Mouse (Mus musculus) embryonic facial prominence, embryonic 15.5 days (tissue): Measurements from ENCODE around the gene Fbxo17. TPM values are rescaled to one million over a fixed set of nuclear protein-coding genes. Genes with fewer than 3 reads are reported as not detected.

ENCODE experiments used
- ATAC-seq: fragments of 200-750 bp; cut with Nextera tagmentation; 2 replicates; pipeline ENCODE4 v1.8.0; 2017; ENCODE audit warnings: low read depth, moderate TSS enrichment; ENCODE audit not compliant: insufficient number of reproducible peaks, low FRiP score, low TSS enrichment
- H3K27ac ChIP-seq: fragments of 300-500 bp; sonication (generic); replicated peaks from 2 replicates; pipeline ENCODE4 v1.5.1; 2015; ENCODE audit warnings: mild to moderate bottlenecking, inconsistent platforms
- H3K27me3 ChIP-seq: fragments of 300-500 bp; sonication (generic); 2 replicates; pipeline ENCODE4 v1.6.1; 2015; ENCODE audit warnings: inconsistent platforms
- H3K36me3 ChIP-seq: fragments of 300-500 bp; sonication (generic); 2 replicates; pipeline ENCODE4 v1.6.1; 2015; ENCODE audit warnings: mild to moderate bottlenecking, inconsistent platforms
- H3K4me1 ChIP-seq: fragments of 300-500 bp; sonication (generic); 2 replicates; pipeline ENCODE4 v1.6.1; 2015; ENCODE audit warnings: inconsistent platforms
- H3K4me2 ChIP-seq: fragments of 300-500 bp; sonication (generic); replicated peaks from 2 replicates; pipeline ENCODE4 v1.6.1; 2015; ENCODE audit warnings: mild to moderate bottlenecking, inconsistent platforms
- H3K4me3 ChIP-seq: fragments of 300-500 bp; sonication (generic); replicated peaks from 2 replicates; pipeline ENCODE4 v1.5.1; 2015; ENCODE audit warnings: mild to moderate bottlenecking, inconsistent platforms
- H3K9ac ChIP-seq: fragments of 300-500 bp; sonication (generic); 2 replicates; pipeline ENCODE4 v1.6.1; 2015; ENCODE audit warnings: inconsistent platforms
- H3K9me3 ChIP-seq: fragments of 300-500 bp; sonication (generic); replicated peaks from 2 replicates; pipeline ENCODE4 v1.6.1; 2016; ENCODE audit warnings: inconsistent platforms
- WGBS: fragments of 180-500 bp; shearing (Covaris S2); methylation state at CpG from one replicate; pipeline ENCODE4 v1.1.7; 2015; 5-methylcytosine and 5-hydroxymethylcytosine counted together
- polyA plus RNA-seq: library from polyadenylated mRNA; unstranded; fragments of >200 nt; fragmentation: Nextera tagmentation; extraction: Ambion mirVana; gene quantifications from 2 replicates; pipeline ENCODE4 v1.2.1, GENCODE M21; 2015

Gene Fbxo17
- polyA plus RNA-seq, 1 experiment from 2014 or later = 32.3 TPM

DNA sequence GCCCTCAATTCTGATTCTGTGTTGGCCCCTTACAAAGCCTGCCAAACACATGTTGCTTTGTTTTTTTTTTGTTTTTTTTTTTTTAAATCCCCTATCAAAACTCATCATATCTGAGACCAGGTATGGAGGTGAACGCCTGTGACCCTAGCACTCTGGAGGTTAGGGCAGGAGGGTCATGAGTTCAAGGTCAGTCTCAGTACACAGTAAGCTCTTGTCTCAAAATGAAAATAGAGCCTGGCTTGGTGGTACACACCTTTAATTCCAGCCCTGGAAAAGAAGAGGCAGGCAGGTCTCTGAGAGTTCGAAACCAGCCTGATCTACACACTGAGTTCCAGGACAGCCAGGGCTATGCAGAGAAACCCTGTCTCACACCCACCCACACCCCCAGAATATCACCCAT, 3.0 kb downstream of the Fbxo17 start:
- Histone ChIP-seq H3K4me2 (no peak overlapping the region), H3K36me3 (peaks cover 2% of the 10 kb centered on the region; the same call in 1 of the 2 replicates), H3K4me1 (peaks cover 16% of the 10 kb centered on the region), H3K9me3 (no peaks in the 10 kb centered on the region), H3K27me3 (no peaks in the 10 kb centered on the region), H3K4me3 (no peak overlapping the region), H3K9ac (no peak overlapping the region), H3K27ac (no peak overlapping the region)
- ATAC-seq = no peak
- WGBS = 85% methylated on average over 2 of the region's 2 CpGs

- Histone ChIP-seq H3K4me3 (no peak overlapping the region), H3K9ac (no peak overlapping the region), H3K9me3 (no peaks in the 10 kb centered on the region), H3K27me3 (no peaks in the 10 kb centered on the region), H3K27ac (peak overlapping the region; percentile 13; the same call in 1 of the 2 replicates), H3K4me2 (no peak overlapping the region), H3K4me1 (peaks cover 12% of the 10 kb centered on the region), H3K36me3 (peaks cover 7% of the 10 kb centered on the region)
- WGBS = 44% methylated on average over 3 of the region's 3 CpGs
- peak; percentile 77 for ATAC-seq
Observed at GRCm38 (mm10) chr7:28720753-28721537, 4.3 kb downstream of the Fbxo17 start.

DNA sequence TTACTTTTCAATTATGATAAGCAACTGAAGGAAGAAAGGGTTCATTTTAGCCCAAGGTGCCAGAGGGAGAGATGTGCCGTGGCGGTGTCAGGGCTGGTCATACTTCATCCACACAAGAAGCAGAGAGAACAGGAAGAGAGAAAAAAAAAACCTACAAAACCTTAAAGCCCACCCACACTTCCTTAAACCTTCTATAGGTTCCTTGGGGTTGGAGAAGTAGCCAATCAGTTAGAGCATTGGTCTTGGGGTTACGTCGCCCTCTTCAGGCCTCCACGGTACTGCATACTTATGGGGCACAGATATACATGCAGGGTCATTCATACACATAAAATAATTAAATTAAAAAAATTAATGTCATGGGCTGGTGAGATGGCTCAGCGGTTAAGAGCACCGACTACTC, 5.5 kb downstream of the Fbxo17 start:
- ATAC-seq = no peak

DNA sequence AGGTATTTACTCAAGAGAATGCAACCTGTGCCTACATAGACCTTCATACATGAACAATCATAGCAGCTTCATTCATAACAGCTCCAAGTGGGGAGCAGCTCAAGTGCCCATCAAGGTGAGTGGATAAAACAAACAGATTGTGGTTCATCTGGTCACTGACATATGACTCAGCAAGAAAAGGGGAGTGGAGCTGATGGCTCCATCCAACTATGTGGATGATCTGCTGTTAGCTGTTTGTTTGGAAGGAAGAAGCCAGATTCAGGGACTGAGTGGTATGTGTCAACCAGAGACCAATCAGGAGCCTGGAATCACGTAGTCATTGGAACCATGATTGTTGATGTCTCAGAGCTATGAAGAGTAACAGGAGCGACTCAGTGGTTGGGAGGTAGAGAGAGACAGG, 8.0 kb downstream of the Fbxo17 start:
- Histone ChIP-seq H3K4me2 (no peak overlapping the region), H3K36me3 (peaks cover 7% of the 10 kb centered on the region)
- WGBS = 96% methylated on average over 2 of the region's 2 CpGs

More for the DNA sequence above, 5.5 kb downstream of the Fbxo17 start:
- Histone ChIP-seq H3K36me3 (peaks cover 7% of the 10 kb centered on the region), H3K4me3 (no peak overlapping the region), H3K9me3 (no peaks in the 10 kb centered on the region), H3K9ac (no peak overlapping the region), H3K4me2 (no peak overlapping the region), H3K27me3 (no peaks in the 10 kb centered on the region), H3K27ac (no peak overlapping the region), H3K4me1 (peaks cover 8% of the 10 kb centered on the region)
- WGBS = 95% methylated on average over 7 of the region's 7 CpGs

GRCm38 (mm10) chr7:28726600-28726999, 10.0 kb downstream of the Fbxo17 start:
- no peak overlapping the region for H3K27ac ChIP-seq
- H3K4me2 ChIP-seq = no peak overlapping the region
- peaks cover 14% of the 10 kb centered on the region for H3K36me3 ChIP-seq
- H3K4me3 ChIP-seq = 0 out of 2 replicates have a peak overlapping the region, but pooled peaks have one; percentile 6
- H3K27me3 ChIP-seq = no peaks in the 10 kb centered on the region
- H3K9me3 ChIP-seq = no peaks in the 10 kb centered on the region; the same call in 1 of the 2 replicates
- H3K9ac ChIP-seq = no peak overlapping the region
- WGBS = 7% methylated on average over 14 of the region's 14 CpGs
- no peak for ATAC-seq
- no peaks in the 10 kb centered on the region for H3K4me1 ChIP-seq

More for the DNA sequence above, 8.0 kb downstream of the Fbxo17 start:
- Histone ChIP-seq H3K4me3 (no peak overlapping the region), H3K9me3 (no peaks in the 10 kb centered on the region), H3K4me1 (no peaks in the 10 kb centered on the region), H3K27me3 (no peaks in the 10 kb centered on the region), H3K9ac (no peak overlapping the region), H3K27ac (no peak overlapping the region)
- no peak for ATAC-seq

GRCm38 (mm10) chr7:28727649-28728340, 11.2 kb downstream of the Fbxo17 start:
- H3K36me3 ChIP-seq = peaks cover 14% of the 10 kb centered on the region
- H3K27me3 ChIP-seq = no peaks in the 10 kb centered on the region
- H3K4me1 ChIP-seq = peaks cover 7% of the 10 kb centered on the region
- 57% methylated on average over 10 of the region's 10 CpGs for WGBS
- H3K4me3 ChIP-seq = no peak overlapping the region
- no peak for ATAC-seq
- no peak overlapping the region for H3K27ac ChIP-seq
- H3K9ac ChIP-seq = no peak overlapping the region
- no peaks in the 10 kb centered on the region; the same call in 1 of the 2 replicates for H3K9me3 ChIP-seq
- H3K4me2 ChIP-seq = no peak overlapping the region

GRCm38 (mm10) chr7:28732341-28733142, 15.9 kb downstream of the Fbxo17 start:
- no peaks in the 10 kb centered on the region; the same call in 1 of the 2 replicates for H3K9me3 ChIP-seq
- peak; percentile 79 for ATAC-seq
- no peak overlapping the region for H3K27ac ChIP-seq
- H3K27me3 ChIP-seq = no peaks in the 10 kb centered on the region
- peak overlapping the region; percentile 48 for H3K4me3 ChIP-seq
- 3% methylated on average over 58 of the region's 58 CpGs for WGBS
- peak overlapping the region; percentile 18; the same call in 1 of the 2 replicates for H3K9ac ChIP-seq
- peak overlapping the region; percentile 83 for H3K4me2 ChIP-seq
- H3K36me3 ChIP-seq = peaks cover 33% of the 10 kb centered on the region
- peaks cover 12% of the 10 kb centered on the region for H3K4me1 ChIP-seq

GRCm38 (mm10) chr7:28733211-28733610, 16.6 kb downstream of the Fbxo17 start:
- Histone ChIP-seq H3K4me3 (peak overlapping the region; percentile 48), H3K9ac (no peak overlapping the region), H3K4me1 (peaks cover 12% of the 10 kb centered on the region), H3K9me3 (no peaks in the 10 kb centered on the region; the same call in 1 of the 2 replicates), H3K36me3 (peaks cover 40% of the 10 kb centered on the region), H3K27ac (no peak overlapping the region), H3K27me3 (no peaks in the 10 kb centered on the region), H3K4me2 (peak overlapping the region; percentile 83)
- 10% methylated on average over 11 of the region's 11 CpGs for WGBS
- ATAC-seq = no peak

DNA sequence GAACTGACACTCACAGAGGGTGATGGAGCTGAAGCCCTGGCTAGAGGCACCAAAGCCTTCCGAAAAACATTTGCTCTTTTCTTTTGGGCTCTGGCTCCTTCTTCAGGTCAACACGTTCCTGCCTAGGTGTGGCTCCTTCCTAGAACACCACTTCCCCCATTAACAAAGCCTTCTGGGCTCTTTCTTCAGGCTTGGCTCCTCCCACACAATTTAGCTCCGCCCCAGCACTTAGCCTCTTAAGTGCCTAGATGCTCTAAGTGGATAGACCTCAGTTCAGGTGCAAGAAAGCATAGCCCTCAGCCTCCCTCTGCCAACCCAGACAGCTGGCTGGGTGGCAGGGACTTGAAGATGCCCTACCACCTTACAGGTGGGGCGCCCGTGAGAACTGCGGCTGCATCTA, 19.1 kb downstream of the Fbxo17 start:
- no peak for ATAC-seq
- H3K36me3 ChIP-seq = peaks cover 54% of the 10 kb centered on the region
- 83% methylated on average over 6 of the region's 6 CpGs for WGBS

GRCm38 (mm10) chr7:28739829-28740228, 23.2 kb downstream of the Fbxo17 start:
- no peak for ATAC-seq
- no peak overlapping the region for H3K4me3 ChIP-seq

More for the DNA sequence above, 19.1 kb downstream of the Fbxo17 start:
- Histone ChIP-seq H3K4me1 (peaks cover 13% of the 10 kb centered on the region), H3K4me3 (no peak overlapping the region), H3K27ac (no peak overlapping the region), H3K27me3 (no peaks in the 10 kb centered on the region), H3K9ac (no peak overlapping the region), H3K9me3 (no peaks in the 10 kb centered on the region; the same call in 1 of the 2 replicates), H3K4me2 (no peak overlapping the region)

GRCm38 (mm10) chr7:28740949-28741348, 24.3 kb downstream of the Fbxo17 start:
- no peak for ATAC-seq
- Histone ChIP-seq H3K9ac (peak overlapping the region; percentile 52), H3K9me3 (no peaks in the 10 kb centered on the region), H3K4me1 (peaks cover 14% of the 10 kb centered on the region), H3K36me3 (peaks cover 51% of the 10 kb centered on the region), H3K27me3 (no peaks in the 10 kb centered on the region), H3K4me3 (peak overlapping the region; percentile 77), H3K27ac (peak overlapping the region; percentile 81), H3K4me2 (peak overlapping the region; percentile 80)
- WGBS = 33% methylated on average over 9 of the region's 9 CpGs

More at GRCm38 (mm10) chr7:28739829-28740228, 23.2 kb downstream of the Fbxo17 start:
- peaks cover 14% of the 10 kb centered on the region for H3K4me1 ChIP-seq
- no peaks in the 10 kb centered on the region for H3K9me3 ChIP-seq
- H3K9ac ChIP-seq = no peak overlapping the region
- peaks cover 51% of the 10 kb centered on the region for H3K36me3 ChIP-seq
- H3K27ac ChIP-seq = no peak overlapping the region
- WGBS = 90% methylated on average over 21 of the region's 21 CpGs
- no peak overlapping the region for H3K4me2 ChIP-seq
- H3K27me3 ChIP-seq = no peaks in the 10 kb centered on the region
